ENCODE assay signal across 8 mouse cellular contexts in the genomic region with DNA sequence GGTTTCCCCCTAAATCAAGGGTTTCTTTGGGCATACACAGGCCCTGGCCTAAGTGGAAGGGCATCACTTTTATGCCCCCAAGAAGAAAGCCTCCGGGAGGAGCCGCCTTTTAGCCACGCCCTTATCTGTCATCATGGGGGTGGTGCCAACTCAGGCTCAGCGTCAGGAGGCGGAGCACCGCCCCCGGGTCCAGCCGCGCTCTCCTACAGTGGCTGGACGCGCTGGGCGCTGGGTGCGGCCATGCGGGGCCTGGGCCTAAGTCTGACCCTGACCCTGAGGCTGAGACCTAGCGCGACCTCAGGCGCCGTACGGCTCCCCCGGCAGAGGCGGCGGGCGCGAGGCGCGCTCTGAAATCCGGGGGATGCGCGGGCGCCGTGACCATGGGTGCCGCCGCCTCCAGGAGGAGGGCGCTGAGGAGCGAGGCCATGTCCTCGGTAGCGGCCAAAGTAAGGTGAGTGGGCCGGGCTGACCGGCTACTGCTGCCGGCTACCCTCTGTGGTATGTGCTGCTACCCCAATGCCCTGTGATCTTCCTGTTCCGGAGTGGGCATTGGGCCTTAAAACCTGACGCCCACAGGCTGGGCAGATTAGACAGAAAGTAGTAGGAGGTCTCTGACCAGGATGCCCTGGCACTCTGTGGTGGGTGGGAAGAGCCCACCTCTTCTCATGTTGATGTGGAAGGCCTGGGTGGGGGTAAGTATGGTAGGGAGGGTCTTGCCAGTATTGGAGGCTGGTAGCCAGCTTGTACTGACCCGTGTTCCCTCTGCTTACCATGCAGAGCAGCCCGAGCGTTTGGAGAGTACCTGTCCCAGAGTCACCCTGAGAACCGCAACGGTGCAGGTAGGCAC. TPM values are rescaled to one million over a fixed set of nuclear protein-coding genes. Genes with fewer than 3 reads are reported as not detected.
DNase-seq lines count a peak whose midpoint lies in the region; ATAC-seq and TF ChIP-seq lines count a peak whose summit lies in the region.

Nsmf (plus strand) TSS at position 135 of the 847 bp plus-strand sequence.

- TF ChIP-seq POLR2A in bone marrow, adult 2 months (IDR thresholded peaks at IDR 0.05; ENCODE audit: borderline replicate concordance, control insufficient read depth, low read depth, low read length), result 0 out of 2 replicates have a peak, but pooled peaks have one; percentile 13

- H3K4me2 ChIP-seq in embryonic facial prominence, embryonic 15.5 days (replicated peaks), result peak within 1 kb of the TSS; percentile 84
- peak within 1 kb of the TSS; percentile 78 for H3K4me2 ChIP-seq in kidney, embryonic 14.5 days (replicated peaks; ENCODE audit: low read depth, low read length)
- H3K4me2 ChIP-seq in limb, embryonic 15.5 days, result peak within 1 kb of the TSS; percentile 78

- peaks cover 18% of the 10 kb centered on the region; the same call in 1 of the 2 replicates for H3K36me3 ChIP-seq in embryonic facial prominence, embryonic 15.5 days
- H3K36me3 ChIP-seq in kidney, embryonic 14.5 days (ENCODE audit: control insufficient read depth, insufficient read depth, low read length), result peaks cover 10% of the 10 kb centered on the region; the same call in 1 of the 2 replicates
- peaks cover 30% of the 10 kb centered on the region for H3K36me3 ChIP-seq in limb, embryonic 15.5 days

- H3K27me3 ChIP-seq in embryonic facial prominence, embryonic 15.5 days, result no peaks in the 10 kb centered on the region
- H3K27me3 ChIP-seq in kidney, embryonic 14.5 days (ENCODE audit: control insufficient read depth, insufficient read depth, low read length), result no peaks in the 10 kb centered on the region
- no peaks in the 10 kb centered on the region for H3K27me3 ChIP-seq in limb, embryonic 15.5 days

- 4% methylated on average over 47 of the region's 47 CpGs for WGBS in bone marrow, adult 2 months
- 5% methylated on average over 47 of the region's 47 CpGs for WGBS in embryonic facial prominence, embryonic 15.5 days
- WGBS in kidney, embryonic 14.5 days, result 5% methylated on average over 47 of the region's 47 CpGs
- 3% methylated on average over 47 of the region's 47 CpGs for WGBS in limb, embryonic 15.5 days

- peak within 1 kb of the TSS; percentile 23; the same call in 1 of the 2 replicates for H3K27ac ChIP-seq in bone marrow, adult 2 months (ENCODE audit: control insufficient read depth, insufficient read depth, low read depth, low read length, poor library complexity)
- H3K27ac ChIP-seq in embryonic facial prominence, embryonic 15.5 days (replicated peaks), result no peak within 1 kb of the TSS; the same call in 1 of the 2 replicates
- no peak within 1 kb of the TSS for H3K27ac ChIP-seq in kidney, embryonic 14.5 days (ENCODE audit: low read depth, low read length)
- no peak within 1 kb of the TSS for H3K27ac ChIP-seq in limb, embryonic 15.5 days

- H3K4me1 ChIP-seq in bone marrow, adult 2 months (ENCODE audit: control insufficient read depth, insufficient read depth, low read length), result no peaks in the 10 kb centered on the region
- H3K4me1 ChIP-seq in embryonic facial prominence, embryonic 15.5 days, result peaks cover 19% of the 10 kb centered on the region
- peaks cover 7% of the 10 kb centered on the region for H3K4me1 ChIP-seq in kidney, embryonic 14.5 days (ENCODE audit: control insufficient read depth, insufficient read depth, low read length)
- H3K4me1 ChIP-seq in limb, embryonic 15.5 days, result peaks cover 12% of the 10 kb centered on the region

- no peak for TF ChIP-seq CTCF in bone marrow, adult 2 months (IDR thresholded peaks at IDR 0.05; ENCODE audit: control insufficient read depth, insufficient read depth, low read length)

- H3K9me3 ChIP-seq in embryonic facial prominence, embryonic 15.5 days (replicated peaks), result no peaks in the 10 kb centered on the region
- no peaks in the 10 kb centered on the region for H3K9me3 ChIP-seq in kidney, embryonic 14.5 days (ENCODE audit: control insufficient read depth, low read length)
- no peaks in the 10 kb centered on the region for H3K9me3 ChIP-seq in limb, embryonic 15.5 days

- peak; percentile 83 for DNase-seq in 3T3-L1 (ENCODE audit: low read depth, low spot score)
- peak; percentile 87 to 88 for DNase-seq in heart, adult 9 months (ENCODE audit: low spot score in 2 of 2)
- peak; percentile 31 to 64 for DNase-seq in monocyte, adult 2 months (ENCODE audit: low read depth in 1 of 2, low spot score in 2 of 2)
- peak; percentile 75 to 78 for DNase-seq in spleen, postnatal 36 days (ENCODE audit: low spot score in 2 of 2)

- H3K4me3 ChIP-seq in bone marrow, adult 2 months (replicated peaks; ENCODE audit: control insufficient read depth, low read depth, low read length), result peak within 1 kb of the TSS; percentile 48
- H3K4me3 ChIP-seq in embryonic facial prominence, embryonic 15.5 days (replicated peaks), result peak within 1 kb of the TSS; percentile 84
- H3K4me3 ChIP-seq in kidney, embryonic 14.5 days (ENCODE audit: low read length), result peak within 1 kb of the TSS; percentile 85
- H3K4me3 ChIP-seq in limb, embryonic 15.5 days, result peak within 1 kb of the TSS; percentile 80

- peak; percentile 85 for ATAC-seq in embryonic facial prominence, embryonic 15.5 days (ENCODE audit: insufficient number of reproducible peaks, low FRiP score, low TSS enrichment, low read depth)
- peak; percentile 93 for ATAC-seq in kidney, embryonic 14.5 days (ENCODE audit: low FRiP score, low TSS enrichment)
- peak; percentile 78 for ATAC-seq in limb, embryonic 15.5 days (ENCODE audit: insufficient number of reproducible peaks, low FRiP score, low TSS enrichment, low read depth)

- peak within 1 kb of the TSS; percentile 87 for H3K9ac ChIP-seq in embryonic facial prominence, embryonic 15.5 days
- H3K9ac ChIP-seq in kidney, embryonic 14.5 days (ENCODE audit: low read depth, low read length), result peak within 1 kb of the TSS; percentile 84
- H3K9ac ChIP-seq in limb, embryonic 15.5 days, result peak within 1 kb of the TSS; percentile 69

RNA-seq across cellular contexts. Expression of gene Nsmf, which starts in this region (rescaled TPM):
- 11.3 and 28.2 TPM in 2 replicates for polyA plus RNA-seq in bone marrow, adult 2 months (2011; ENCODE audit: insufficient read depth, insufficient read length, low replicate concordance, missing spikeins)
- 93.0 and 97.2 TPM in 2 replicates for polyA plus RNA-seq in embryonic facial prominence, embryonic 15.5 days (2015; fragmentation: Nextera tagmentation; extraction: Ambion mirVana)
- polyA plus RNA-seq in kidney, embryonic 14.5 days (2014; fragmentation: Nextera tagmentation; extraction: Ambion mirVana), result 57.4 and 67.7 TPM in 2 replicates
- 67.5 and 68.3 TPM in 2 replicates for polyA plus RNA-seq in limb, embryonic 15.5 days (2015; fragmentation: Nextera tagmentation; extraction: Ambion mirVana)
